Mouse (Mus musculus) intestine, embryonic 16.5 days (tissue): Measurements from ENCODE around the gene Npsr1. TPM values are rescaled to one million over a fixed set of nuclear protein-coding genes. Genes with fewer than 3 reads are reported as not detected.

Source experiments
- ATAC-seq: fragments of 200-750 bp; cut with Nextera tagmentation; 2 replicates; pipeline ENCODE4 v1.8.0; 2017; ENCODE audit warnings: moderate TSS enrichment, moderate library complexity
- H3K27ac ChIP-seq: fragments of 300-500 bp; sonication (generic); 2 replicates; pipeline ENCODE4 v1.5.1; 2014; ENCODE audit warnings: mild to moderate bottlenecking, low read length
- H3K27me3 ChIP-seq: fragments of 300-500 bp; sonication (generic); replicated peaks from 2 replicates; pipeline ENCODE4 v1.6.1; 2014; ENCODE audit warnings: low read length, control low read depth, mixed read lengths; ENCODE audit not compliant: control insufficient read depth, insufficient read depth
- H3K36me3 ChIP-seq: fragments of 300-500 bp; sonication (generic); 2 replicates; pipeline ENCODE4 v1.6.1; 2014; ENCODE audit warnings: low read length, control low read depth; ENCODE audit not compliant: control insufficient read depth, insufficient read depth
- H3K4me1 ChIP-seq: fragments of 300-500 bp; sonication (generic); 2 replicates; pipeline ENCODE4 v1.6.1; 2014; ENCODE audit warnings: low read length, control low read depth, mixed read lengths; ENCODE audit not compliant: control insufficient read depth, insufficient read depth
- H3K4me2 ChIP-seq: fragments of 300-500 bp; sonication (generic); 2 replicates; pipeline ENCODE4 v1.6.1; 2014; ENCODE audit warnings: low read depth, low read length, control low read depth
- H3K4me3 ChIP-seq: fragments of 300-500 bp; sonication (generic); 2 replicates; pipeline ENCODE4 v1.5.1; 2014; ENCODE audit warnings: mild to moderate bottlenecking, low read length
- H3K9ac ChIP-seq: fragments of 300-500 bp; sonication (generic); 2 replicates; pipeline ENCODE4 v1.6.1; 2014; ENCODE audit warnings: low read depth, low read length
- H3K9me3 ChIP-seq: fragments of 300-500 bp; sonication (generic); 2 replicates; pipeline ENCODE4 v1.6.1; 2016; ENCODE audit warnings: low read length, control low read depth; ENCODE audit not compliant: control insufficient read depth
- WGBS: fragments of 180-500 bp; shearing (Covaris S2); extraction: QIAGEN DNeasy Blood & Tissue Kit; methylation state at CpG from one replicate; pipeline ENCODE4 v1.1.7; 2014; 5-methylcytosine and 5-hydroxymethylcytosine counted together
- polyA plus RNA-seq: library from polyadenylated mRNA; unstranded; fragments of >200 nt; fragmentation: Nextera tagmentation; extraction: Ambion mirVana; gene quantifications from 2 replicates; pipeline ENCODE4 v1.2.1, GENCODE M21; 2015

Gene Npsr1
- polyA plus RNA-seq = not detected in 2 replicates

DNA sequence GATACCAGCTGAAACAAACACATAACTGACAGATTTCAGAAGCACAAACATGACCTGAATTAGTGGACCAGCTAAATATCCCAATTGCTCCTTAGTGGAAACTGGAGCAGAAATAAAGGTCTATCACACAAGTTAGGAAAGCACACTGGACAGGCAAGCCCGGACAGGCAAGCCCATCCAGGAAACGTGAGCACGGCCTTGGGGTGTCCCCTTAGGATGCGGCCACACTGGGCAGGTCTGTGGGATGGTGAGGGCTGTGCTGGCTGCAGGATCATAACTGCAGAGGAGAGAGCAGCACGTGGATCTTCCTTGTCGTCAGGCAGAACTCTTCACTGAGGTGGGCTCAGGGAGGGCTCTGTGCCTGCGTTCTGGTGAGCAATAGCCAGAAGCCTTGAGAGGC lies at the start of gene Npsr1:
TSS of gene Npsr1 (plus strand) at position 301 of the 400 bp plus-strand sequence.
- 70% methylated on average over 7 of the region's 7 CpGs for WGBS
- Histone ChIP-seq H3K27me3 (no peaks in the 10 kb centered on the region), H3K4me1 (no peaks in the 10 kb centered on the region), H3K27ac (no peak within 1 kb of the TSS), H3K4me3 (no peak within 1 kb of the TSS), H3K36me3 (no peaks in the 10 kb centered on the region), H3K4me2 (no peak within 1 kb of the TSS), H3K9ac (no peak within 1 kb of the TSS), H3K9me3 (no peaks in the 10 kb centered on the region)
- no peak for ATAC-seq

DNA sequence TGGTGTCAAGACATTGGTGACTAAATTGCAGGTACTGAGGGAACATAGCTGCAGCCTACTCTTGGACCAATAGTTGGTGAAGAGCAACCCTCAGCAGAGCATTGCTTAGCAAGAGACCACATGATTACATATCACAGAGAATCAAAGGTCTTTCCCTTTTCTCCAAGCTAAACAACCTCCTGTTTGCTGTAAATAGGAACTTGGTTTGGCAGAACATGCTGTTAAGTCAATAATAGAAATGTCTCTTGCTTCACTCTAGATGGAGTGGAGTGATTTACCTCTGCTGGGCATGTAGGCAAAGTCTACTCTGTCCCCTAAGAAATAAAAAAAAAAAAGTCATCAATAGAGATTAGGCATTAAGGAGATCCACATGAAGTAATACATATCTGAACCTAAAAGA lies 46.3 kb upstream of the Npsr1 start:
- no peak for ATAC-seq
- Histone ChIP-seq H3K4me3 (no peak overlapping the region), H3K36me3 (no peaks in the 10 kb centered on the region), H3K9ac (no peak overlapping the region), H3K9me3 (no peaks in the 10 kb centered on the region), H3K27ac (no peak overlapping the region), H3K4me1 (no peaks in the 10 kb centered on the region), H3K4me2 (no peak overlapping the region), H3K27me3 (no peaks in the 10 kb centered on the region)

GRCm38 (mm10) chr9:24063251-24063650 lies 34.5 kb upstream of the Npsr1 start:
- H3K27me3 ChIP-seq = no peaks in the 10 kb centered on the region

DNA sequence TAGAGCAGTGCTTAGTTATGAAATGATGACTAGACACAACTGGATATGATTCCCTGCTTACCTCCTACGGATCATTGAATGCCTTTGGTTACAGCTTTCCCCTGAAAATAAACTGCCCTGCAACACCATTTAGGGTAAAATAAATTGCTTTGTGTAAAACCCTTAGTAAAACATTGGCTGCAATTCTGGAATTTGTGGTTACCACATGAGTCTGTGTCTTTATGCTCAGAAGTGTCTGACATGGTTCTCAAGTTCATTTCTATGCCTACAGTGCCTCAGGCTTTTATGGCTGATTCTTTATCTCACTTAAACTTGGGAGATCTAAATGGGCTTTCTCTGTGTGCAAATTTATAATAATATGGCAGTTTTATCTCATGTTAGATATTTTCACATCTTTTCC lies 26.1 kb upstream of the Npsr1 start:
- Histone ChIP-seq H3K9ac (no peak overlapping the region), H3K36me3 (no peaks in the 10 kb centered on the region), H3K4me1 (no peaks in the 10 kb centered on the region), H3K4me3 (no peak overlapping the region), H3K4me2 (no peak overlapping the region), H3K27me3 (no peaks in the 10 kb centered on the region), H3K27ac (no peak overlapping the region), H3K9me3 (no peaks in the 10 kb centered on the region)
- no peak for ATAC-seq
- 72% methylated on average over 1 of the region's 1 CpGs for WGBS

More at GRCm38 (mm10) chr9:24063251-24063650, 34.5 kb upstream of the Npsr1 start:
- Histone ChIP-seq H3K27ac (no peak overlapping the region), H3K36me3 (no peaks in the 10 kb centered on the region), H3K4me3 (no peak overlapping the region), H3K9me3 (no peaks in the 10 kb centered on the region), H3K4me1 (no peaks in the 10 kb centered on the region), H3K9ac (no peak overlapping the region), H3K4me2 (no peak overlapping the region)
- ATAC-seq = no peak

DNA sequence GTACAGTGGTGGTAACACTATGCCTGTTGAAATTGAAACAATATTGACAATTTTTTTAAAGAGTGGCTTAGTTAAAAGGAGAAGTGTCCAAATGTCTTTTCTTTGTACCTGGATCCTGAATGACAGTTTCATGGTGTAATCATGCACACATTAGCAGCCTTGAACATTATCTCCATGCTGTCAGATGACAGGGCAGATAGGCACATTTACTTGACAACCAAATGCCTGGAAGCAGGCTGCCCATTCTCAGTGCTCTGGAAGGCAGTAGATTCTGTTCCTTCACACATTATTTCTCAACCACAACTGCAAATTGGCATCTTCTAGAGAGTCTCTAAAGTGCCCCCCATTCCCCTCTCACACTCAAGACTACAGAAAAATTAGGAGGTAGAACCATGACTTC lies 20.2 kb upstream of the Npsr1 start:
- Histone ChIP-seq H3K9me3 (no peaks in the 10 kb centered on the region), H3K9ac (no peak overlapping the region), H3K27me3 (no peaks in the 10 kb centered on the region), H3K4me3 (no peak overlapping the region), H3K27ac (no peak overlapping the region), H3K4me1 (no peaks in the 10 kb centered on the region), H3K4me2 (no peak overlapping the region), H3K36me3 (no peaks in the 10 kb centered on the region)
- ATAC-seq = no peak

- H3K9me3 ChIP-seq = no peaks in the 10 kb centered on the region
Observed at GRCm38 (mm10) chr9:24091875-24092274, 5.9 kb upstream of the Npsr1 start.

GRCm38 (mm10) chr9:24098526-24098925 lies 730 bp downstream of the Npsr1 start:
- ATAC-seq = no peak
- Histone ChIP-seq H3K4me3 (no peak overlapping the region), H3K27ac (no peak overlapping the region), H3K36me3 (no peaks in the 10 kb centered on the region), H3K27me3 (no peaks in the 10 kb centered on the region), H3K9ac (no peak overlapping the region), H3K4me1 (no peaks in the 10 kb centered on the region), H3K4me2 (no peak overlapping the region), H3K9me3 (no peaks in the 10 kb centered on the region)
- WGBS = 40% methylated on average over 2 of the region's 2 CpGs

More at GRCm38 (mm10) chr9:24091875-24092274, 5.9 kb upstream of the Npsr1 start:
- H3K9ac ChIP-seq = no peak overlapping the region
- H3K27ac ChIP-seq = no peak overlapping the region
- no peak overlapping the region for H3K4me2 ChIP-seq
- H3K4me3 ChIP-seq = no peak overlapping the region
- no peaks in the 10 kb centered on the region for H3K36me3 ChIP-seq
- no peak for ATAC-seq
- H3K4me1 ChIP-seq = no peaks in the 10 kb centered on the region
- no peaks in the 10 kb centered on the region for H3K27me3 ChIP-seq

DNA sequence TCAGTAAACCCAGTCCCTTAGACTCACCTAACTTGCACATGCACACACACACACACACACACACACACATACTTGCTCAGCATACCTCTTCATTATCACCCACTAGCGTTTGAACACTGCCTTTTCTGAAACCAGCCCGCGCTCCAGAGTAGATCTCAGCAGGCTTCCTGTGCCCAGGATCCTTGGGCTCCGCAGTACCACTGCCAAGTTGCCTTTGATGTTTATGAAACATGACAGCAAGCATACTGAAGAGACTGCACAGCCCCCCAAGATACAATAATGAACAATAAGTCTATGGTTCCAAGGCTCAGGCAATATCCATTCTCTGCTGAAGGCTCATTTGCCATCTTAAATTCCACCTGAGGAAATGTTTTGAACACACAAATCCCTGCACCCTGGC lies 1.8 kb downstream of the Npsr1 start:
- no peak overlapping the region for H3K4me3 ChIP-seq
- H3K4me2 ChIP-seq = no peak overlapping the region
- no peaks in the 10 kb centered on the region for H3K4me1 ChIP-seq
- 74% methylated on average over 4 of the region's 4 CpGs for WGBS
- H3K27ac ChIP-seq = no peak overlapping the region
- no peaks in the 10 kb centered on the region for H3K36me3 ChIP-seq
- no peak overlapping the region for H3K9ac ChIP-seq
- H3K9me3 ChIP-seq = no peaks in the 10 kb centered on the region
- H3K27me3 ChIP-seq = no peaks in the 10 kb centered on the region
- ATAC-seq = no peak

GRCm38 (mm10) chr9:24119423-24119822 lies 21.6 kb downstream of the Npsr1 start:
- Histone ChIP-seq H3K9me3 (no peaks in the 10 kb centered on the region), H3K4me1 (no peaks in the 10 kb centered on the region), H3K27me3 (no peaks in the 10 kb centered on the region), H3K4me2 (no peak overlapping the region), H3K9ac (no peak overlapping the region), H3K27ac (no peak overlapping the region), H3K4me3 (no peak overlapping the region), H3K36me3 (no peaks in the 10 kb centered on the region)
- no peak for ATAC-seq
- 49% methylated on average over 4 of the region's 4 CpGs for WGBS

- Histone ChIP-seq H3K9ac (no peak overlapping the region), H3K27me3 (no peaks in the 10 kb centered on the region), H3K4me1 (no peaks in the 10 kb centered on the region), H3K9me3 (no peaks in the 10 kb centered on the region), H3K36me3 (no peaks in the 10 kb centered on the region), H3K4me3 (no peak overlapping the region), H3K27ac (no peak overlapping the region), H3K4me2 (no peak overlapping the region)
- no peak for ATAC-seq
- 87% methylated on average over 1 of the region's 1 CpGs for WGBS
Observed at GRCm38 (mm10) chr9:24133142-24133541, 35.3 kb downstream of the Npsr1 start.
